Mouse (Mus musculus) neural tube, embryonic 14.5 days (tissue): ENCODE measurements around the gene Slc22a8. TPM values are rescaled to one million over a fixed set of nuclear protein-coding genes. Genes with fewer than 3 reads are reported as not detected.

Experiments used
- ATAC-seq: fragments of 200-750 bp; cut with Nextera tagmentation; 2 replicates; pipeline ENCODE4 v1.8.0; 2017; ENCODE audit warnings: low read depth, mild to moderate bottlenecking, moderate TSS enrichment, moderate library complexity
- H3K27ac ChIP-seq: fragments of 300-500 bp; sonication (generic); 2 replicates; pipeline ENCODE4 v1.5.1; 2014; ENCODE audit warnings: low read depth, mild to moderate bottlenecking, control low read depth, low read length, moderate library complexity, mixed read lengths
- H3K27me3 ChIP-seq: fragments of 300-500 bp; sonication (generic); 2 replicates; pipeline ENCODE4 v1.6.1; 2014; ENCODE audit warnings: low read length; ENCODE audit not compliant: control insufficient read depth, insufficient read depth
- H3K36me3 ChIP-seq: fragments of 300-500 bp; sonication (generic); 2 replicates; pipeline ENCODE4 v1.6.1; 2014; ENCODE audit warnings: low read length, mixed read lengths; ENCODE audit not compliant: control insufficient read depth, insufficient read depth
- H3K4me1 ChIP-seq: fragments of 300-500 bp; sonication (generic); 2 replicates; pipeline ENCODE4 v1.6.1; 2014; ENCODE audit warnings: low read length; ENCODE audit not compliant: control insufficient read depth, insufficient read depth
- H3K4me2 ChIP-seq: fragments of 300-500 bp; sonication (generic); 2 replicates; pipeline ENCODE4 v1.6.1; 2014; ENCODE audit warnings: mild to moderate bottlenecking, low read depth, low read length, control low read depth
- H3K4me3 ChIP-seq: fragments of 300-500 bp; sonication (generic); 2 replicates; pipeline ENCODE4 v1.5.1; 2014; ENCODE audit warnings: low read depth, low read length, control low read depth, mixed read lengths
- H3K9ac ChIP-seq: fragments of 300-500 bp; sonication (generic); replicated peaks from 2 replicates; pipeline ENCODE4 v1.6.1; 2014; ENCODE audit warnings: low read depth, mild to moderate bottlenecking, control low read depth, low read length, mixed read lengths
- H3K9me3 ChIP-seq: fragments of 300-500 bp; sonication (generic); 2 replicates; pipeline ENCODE4 v1.6.1; 2016; ENCODE audit warnings: low read length; ENCODE audit not compliant: control insufficient read depth
- WGBS: fragments of 180-500 bp; shearing (Covaris S2); extraction: QIAGEN DNeasy Blood & Tissue Kit; methylation state at CpG from one replicate; pipeline ENCODE4 v1.1.7; 2014; 5-methylcytosine and 5-hydroxymethylcytosine counted together
- polyA plus RNA-seq: library from polyadenylated mRNA; unstranded; fragments of >200 nt; fragmentation: Nextera tagmentation; extraction: Ambion mirVana; gene quantifications from 2 replicates; pipeline ENCODE4 v1.2.1, GENCODE M21; 2014

Slc22a8 gene
- polyA plus RNA-seq, 1 experiment from 2014 or later: 5.5 TPM

DNA sequence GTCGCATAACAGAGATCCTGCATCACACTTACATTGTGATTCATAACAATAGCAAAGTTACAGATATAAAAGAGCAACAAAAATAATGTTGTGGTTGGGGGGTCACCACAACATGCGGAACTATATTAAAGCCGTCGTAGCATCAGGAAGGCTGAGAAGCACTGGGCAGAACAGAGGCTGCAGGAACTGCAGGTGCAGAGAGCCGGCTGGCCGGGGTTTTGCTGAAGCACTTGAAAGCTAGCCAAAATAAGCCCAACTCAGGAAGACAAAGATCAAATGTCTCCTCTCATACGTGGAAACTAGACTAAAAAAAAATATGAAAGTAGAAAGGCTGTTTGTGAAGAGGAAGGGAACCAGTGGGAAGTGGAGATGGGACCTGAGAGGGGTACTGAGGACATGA, 19.3 kb upstream of the Slc22a8 start:
- no peak overlapping the region for H3K27ac ChIP-seq
- H3K4me3 ChIP-seq: no peak overlapping the region
- no peak overlapping the region for H3K4me2 ChIP-seq
- no peaks in the 10 kb centered on the region for H3K4me1 ChIP-seq
- no peak for ATAC-seq
- no peaks in the 10 kb centered on the region for H3K9me3 ChIP-seq
- H3K9ac ChIP-seq: no peak overlapping the region
- no peaks in the 10 kb centered on the region for H3K27me3 ChIP-seq
- 72% methylated on average over 7 of the region's 7 CpGs for WGBS
- H3K36me3 ChIP-seq: no peaks in the 10 kb centered on the region

DNA sequence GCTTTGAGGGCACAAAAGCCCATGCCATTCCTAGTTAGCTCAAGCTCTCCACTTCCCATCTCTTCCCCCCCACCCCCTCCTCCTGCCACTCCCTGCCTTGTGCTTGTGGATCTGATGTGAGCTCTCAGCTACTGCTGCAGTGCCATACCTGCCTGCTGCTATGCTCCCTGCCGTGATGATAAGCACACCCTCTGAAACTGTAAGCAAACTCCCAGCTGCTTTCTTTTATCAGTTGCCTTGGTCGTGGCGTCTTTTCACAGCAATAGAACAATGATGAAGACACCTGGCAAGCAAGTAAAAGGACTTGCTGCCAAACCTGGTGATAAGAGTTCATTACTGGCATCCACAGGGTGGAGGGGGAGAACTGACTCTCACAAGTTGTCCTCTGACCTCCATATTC, 18.6 kb upstream of the Slc22a8 start:
- H3K27me3 ChIP-seq: no peaks in the 10 kb centered on the region
- H3K4me2 ChIP-seq: no peak overlapping the region
- H3K4me3 ChIP-seq: no peak overlapping the region
- H3K9ac ChIP-seq: no peak overlapping the region
- H3K36me3 ChIP-seq: no peaks in the 10 kb centered on the region
- ATAC-seq: no peak
- no peaks in the 10 kb centered on the region for H3K4me1 ChIP-seq
- H3K27ac ChIP-seq: no peak overlapping the region
- no peaks in the 10 kb centered on the region for H3K9me3 ChIP-seq
- 58% methylated on average over 3 of the region's 3 CpGs for WGBS

DNA sequence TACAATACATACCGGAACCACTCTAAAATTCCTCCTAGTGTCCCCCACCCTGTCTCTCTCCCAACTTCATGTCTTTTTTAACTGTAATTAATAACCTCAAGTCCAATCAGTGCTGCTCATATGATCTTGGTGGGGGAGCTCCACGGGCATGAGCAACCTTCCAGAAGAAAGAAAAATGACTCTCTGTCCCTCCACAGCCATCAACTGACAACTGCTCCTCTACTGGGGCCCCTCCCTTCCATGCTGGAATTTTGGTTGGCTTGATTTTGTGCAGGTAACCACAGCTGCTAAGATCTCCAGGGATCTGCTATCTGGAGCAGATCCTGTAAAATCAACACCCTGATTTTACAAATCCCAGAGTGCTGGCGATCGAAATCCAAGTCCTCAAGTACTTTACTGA, 13.6 kb upstream of the Slc22a8 start:
- H3K27me3 ChIP-seq: no peaks in the 10 kb centered on the region
- H3K36me3 ChIP-seq: no peaks in the 10 kb centered on the region
- no peak for ATAC-seq
- no peak overlapping the region for H3K27ac ChIP-seq
- 0 out of 2 replicates have a peak, but pooled peaks cover 3% of the 10 kb centered on the region for H3K4me1 ChIP-seq
- no peak overlapping the region for H3K9ac ChIP-seq
- no peak overlapping the region for H3K4me2 ChIP-seq
- WGBS: 93% methylated on average over 4 of the region's 4 CpGs
- H3K4me3 ChIP-seq: no peak overlapping the region
- H3K9me3 ChIP-seq: no peaks in the 10 kb centered on the region

DNA sequence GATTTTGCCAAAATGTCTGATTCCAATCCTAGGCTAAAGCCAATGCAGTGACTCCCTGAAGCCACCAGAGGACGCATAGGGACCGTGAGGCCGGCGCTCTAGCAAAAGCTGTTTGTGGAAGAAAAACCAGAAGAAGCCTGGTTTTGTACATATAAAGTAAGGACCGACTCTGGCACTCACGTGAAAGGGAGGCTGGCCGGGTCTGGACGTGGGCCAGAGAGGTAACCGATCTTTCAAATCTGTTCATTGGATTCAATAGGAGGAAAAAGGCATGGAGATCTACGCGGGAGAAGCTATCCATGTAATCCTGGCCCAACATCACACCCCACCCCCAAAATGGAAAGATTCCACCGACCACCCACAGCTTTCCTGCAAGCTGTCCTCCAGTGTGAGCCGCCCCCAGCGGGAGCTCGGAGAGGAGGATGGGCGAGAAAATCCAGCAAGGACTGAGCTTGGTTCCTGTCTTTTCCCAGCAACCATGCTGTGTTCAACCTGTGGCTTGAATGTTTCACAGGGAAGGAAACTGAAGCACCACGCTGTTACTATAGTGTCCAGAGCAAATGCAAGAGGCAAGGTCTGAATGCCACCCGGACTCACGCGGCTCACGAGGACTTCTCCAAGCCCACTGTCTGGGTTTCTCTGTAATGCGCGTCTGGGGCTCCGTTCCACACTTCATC, 12.6 kb upstream of the Slc22a8 start:
- 0 out of 2 replicates have a peak, but pooled peaks cover 3% of the 10 kb centered on the region for H3K4me1 ChIP-seq
- peak; percentile 81 for ATAC-seq
- peak overlapping the region; percentile 52 for H3K4me2 ChIP-seq
- H3K9me3 ChIP-seq: no peaks in the 10 kb centered on the region
- no peak overlapping the region for H3K27ac ChIP-seq
- no peaks in the 10 kb centered on the region for H3K36me3 ChIP-seq
- no peaks in the 10 kb centered on the region for H3K27me3 ChIP-seq
- peak overlapping the region; percentile 20 for H3K4me3 ChIP-seq
- WGBS: 8% methylated on average over 24 of the region's 24 CpGs
- H3K9ac ChIP-seq: 0 out of 2 replicates have a peak overlapping the region, but pooled peaks have one; percentile 12

DNA sequence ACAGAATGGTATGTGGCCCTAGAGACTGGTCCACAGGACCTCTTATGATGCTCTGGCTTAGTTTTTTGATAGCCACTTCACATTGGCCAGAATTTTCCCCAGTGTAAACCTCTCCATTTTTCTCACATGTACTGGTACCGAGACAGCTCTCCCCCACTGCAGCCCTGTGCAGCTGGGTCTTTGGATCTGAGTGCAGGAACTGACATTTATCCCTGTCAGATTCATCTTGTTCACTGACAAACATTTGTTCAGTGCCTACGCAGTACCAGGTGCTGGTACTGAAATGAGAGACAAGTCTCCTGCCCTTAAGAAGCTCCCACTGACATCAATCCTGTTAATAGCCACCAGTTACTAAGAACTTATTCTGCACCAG, 12.1 kb upstream of the Slc22a8 start:
- no peaks in the 10 kb centered on the region for H3K27me3 ChIP-seq
- ATAC-seq: 0 out of 2 replicates have a peak, but pooled peaks have one; percentile 14
- H3K36me3 ChIP-seq: no peaks in the 10 kb centered on the region

DNA sequence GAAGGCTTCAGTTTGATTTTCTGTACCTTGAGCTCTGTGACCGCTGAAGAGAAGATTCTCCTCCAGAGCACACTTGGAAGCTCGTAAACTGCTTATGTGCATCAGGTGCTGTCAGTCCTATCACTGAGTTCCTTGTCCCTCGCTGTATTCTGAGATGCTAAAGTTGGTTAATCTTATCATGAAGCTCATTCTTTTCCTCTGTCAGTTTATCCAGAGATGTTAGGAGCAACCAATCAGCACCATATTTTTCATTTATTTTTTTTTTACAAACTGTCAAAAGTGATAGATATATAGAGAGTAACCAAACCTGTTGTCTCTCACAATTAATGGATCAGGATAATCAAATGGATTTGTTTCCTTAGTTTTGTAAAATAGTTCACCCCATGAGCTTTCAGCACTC, 5.8 kb upstream of the Slc22a8 start:
- 90% methylated on average over 3 of the region's 3 CpGs for WGBS

More for the DNA sequence above, 12.1 kb upstream of the Slc22a8 start:
- Histone ChIP-seq H3K4me1 (0 out of 2 replicates have a peak, but pooled peaks cover 3% of the 10 kb centered on the region), H3K9me3 (no peaks in the 10 kb centered on the region), H3K4me3 (peak overlapping the region; percentile 20), H3K9ac (no peak overlapping the region), H3K4me2 (peak overlapping the region; percentile 52; the same call in 1 of the 2 replicates), H3K27ac (no peak overlapping the region)
- WGBS: 57% methylated on average over 2 of the region's 2 CpGs

DNA sequence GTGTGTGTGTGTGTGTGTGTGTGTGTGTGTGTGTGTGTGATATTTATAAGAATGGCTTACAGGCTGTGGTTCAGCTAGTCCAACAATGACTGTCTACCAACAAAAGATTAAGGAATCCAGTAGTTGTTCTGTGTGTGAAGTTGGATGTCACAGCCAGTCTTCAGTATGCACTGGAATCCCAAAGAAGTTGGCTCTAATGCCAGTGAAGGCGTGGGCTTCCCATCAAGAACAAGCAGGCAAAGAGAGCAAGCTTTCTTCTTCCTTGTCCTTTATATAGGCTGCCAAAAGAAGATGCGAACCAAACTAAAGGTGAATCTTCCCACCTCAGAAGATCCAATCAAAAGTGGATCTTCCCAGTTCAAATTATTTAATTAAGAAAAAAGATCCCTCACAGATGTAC, 5.2 kb upstream of the Slc22a8 start:
- H3K36me3 ChIP-seq: no peaks in the 10 kb centered on the region
- no peak overlapping the region for H3K27ac ChIP-seq
- H3K9me3 ChIP-seq: no peaks in the 10 kb centered on the region
- no peak overlapping the region for H3K9ac ChIP-seq
- ATAC-seq: no peak
- WGBS: 91% methylated on average over 2 of the region's 2 CpGs
- H3K4me1 ChIP-seq: no peaks in the 10 kb centered on the region
- no peaks in the 10 kb centered on the region for H3K27me3 ChIP-seq
- no peak overlapping the region for H3K4me3 ChIP-seq
- no peak overlapping the region for H3K4me2 ChIP-seq

More for the DNA sequence above, 5.8 kb upstream of the Slc22a8 start:
- ATAC-seq: no peak
- Histone ChIP-seq H3K4me3 (no peak overlapping the region), H3K9ac (no peak overlapping the region), H3K27me3 (no peaks in the 10 kb centered on the region), H3K27ac (no peak overlapping the region), H3K9me3 (no peaks in the 10 kb centered on the region), H3K4me1 (no peaks in the 10 kb centered on the region), H3K36me3 (no peaks in the 10 kb centered on the region), H3K4me2 (no peak overlapping the region)

DNA sequence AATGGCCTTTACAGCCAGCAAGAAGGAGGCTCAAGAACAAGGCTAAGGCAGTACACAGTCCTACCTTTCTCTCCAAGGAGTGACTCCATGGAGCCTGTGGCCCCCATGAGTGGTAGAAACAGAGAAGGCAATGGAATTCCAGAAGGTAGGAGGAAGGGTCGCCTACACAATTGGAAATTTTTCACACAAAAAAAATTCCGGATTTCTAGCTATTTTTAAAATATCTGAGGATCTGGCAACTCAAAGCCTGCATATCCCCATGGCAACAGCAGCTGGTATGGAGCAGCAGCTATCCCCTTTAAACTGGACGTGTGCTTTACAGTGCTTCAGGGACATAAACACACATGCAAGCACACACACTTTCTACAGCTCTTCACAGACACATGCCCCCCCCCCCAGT, 4.7 kb upstream of the Slc22a8 start:
- no peak overlapping the region for H3K4me2 ChIP-seq
- 69% methylated on average over 3 of the region's 3 CpGs for WGBS
- H3K27ac ChIP-seq: no peak overlapping the region
- no peaks in the 10 kb centered on the region for H3K36me3 ChIP-seq
- no peak overlapping the region for H3K9ac ChIP-seq
- no peak overlapping the region for H3K4me3 ChIP-seq
- no peaks in the 10 kb centered on the region for H3K4me1 ChIP-seq
- H3K9me3 ChIP-seq: no peaks in the 10 kb centered on the region
- no peak for ATAC-seq
- no peaks in the 10 kb centered on the region for H3K27me3 ChIP-seq

DNA sequence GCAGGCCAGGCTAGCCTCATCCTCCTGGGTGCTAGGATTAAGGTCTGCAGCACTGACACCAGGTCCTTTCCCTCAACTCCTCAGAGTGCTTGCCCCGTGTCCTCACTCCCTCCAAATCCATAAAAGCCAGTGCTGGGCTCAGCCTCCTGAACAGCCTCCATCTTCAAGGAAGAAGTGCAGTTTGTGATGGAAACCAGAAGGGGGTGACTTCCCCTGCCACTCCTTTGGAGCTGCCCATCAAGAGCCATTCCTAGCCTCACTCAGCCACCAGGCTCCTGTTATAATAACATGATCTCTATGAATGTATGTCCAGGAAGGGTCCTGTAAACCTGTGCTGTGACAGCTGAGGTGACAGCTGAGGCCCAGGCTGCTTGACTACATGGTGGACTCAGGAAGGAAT, 3.7 kb upstream of the Slc22a8 start:
- H3K27ac ChIP-seq: no peak overlapping the region
- H3K27me3 ChIP-seq: no peaks in the 10 kb centered on the region
- H3K4me2 ChIP-seq: no peak overlapping the region
- 45% methylated on average over 1 of the region's 1 CpGs for WGBS
- no peak overlapping the region for H3K4me3 ChIP-seq
- H3K9me3 ChIP-seq: no peaks in the 10 kb centered on the region
- no peak overlapping the region for H3K9ac ChIP-seq
- no peaks in the 10 kb centered on the region for H3K36me3 ChIP-seq
- H3K4me1 ChIP-seq: no peaks in the 10 kb centered on the region
- no peak for ATAC-seq
